Mouse (Mus musculus) c-Kit-positive CD71-positive TER-119-negative erythroid progenitor cells, embryonic 14.5 days (primary cell): ENCODE results near the gene Suox.
"Not testable (repeated sequence)": the region's sequence is repeated elsewhere in the genome, so short reads cannot be mapped to it uniquely, and the experiment has no call there.

Source experiments
- DNase-seq: peaks from one replicate; pipeline ENCODE4 v3.0.0-alpha.2; 2013; ENCODE audit warnings: low read depth

The Suox gene

DNA sequence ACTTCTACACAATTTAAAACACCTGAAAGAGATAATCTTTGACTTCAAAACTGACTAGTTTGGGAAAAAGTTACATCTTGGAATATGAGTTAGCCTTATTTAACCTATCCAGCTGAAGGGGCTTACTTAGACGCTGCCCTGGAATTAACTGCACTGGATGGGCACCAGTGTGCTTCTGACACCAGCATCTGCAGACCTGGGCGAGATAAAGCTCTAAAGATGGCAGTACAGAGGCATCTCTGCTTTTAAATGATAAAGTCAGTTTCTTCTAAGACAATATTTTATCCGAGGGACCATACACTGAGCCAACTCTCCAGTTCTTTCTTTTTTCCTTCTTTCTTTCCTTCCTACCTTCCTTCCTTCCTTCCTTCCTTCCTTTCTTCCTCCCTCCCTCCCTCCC, 9.1 kb downstream of the Suox start:
- DNase-seq, result no peak

- no peak for DNase-seq
Measured at GRCm38 (mm10) chr10:128663441-128664220, 10.2 kb downstream of the Suox start.

- DNase-seq, result no peak
Measured at GRCm38 (mm10) chr10:128662465-128662864, 11.4 kb downstream of the Suox start.

DNA sequence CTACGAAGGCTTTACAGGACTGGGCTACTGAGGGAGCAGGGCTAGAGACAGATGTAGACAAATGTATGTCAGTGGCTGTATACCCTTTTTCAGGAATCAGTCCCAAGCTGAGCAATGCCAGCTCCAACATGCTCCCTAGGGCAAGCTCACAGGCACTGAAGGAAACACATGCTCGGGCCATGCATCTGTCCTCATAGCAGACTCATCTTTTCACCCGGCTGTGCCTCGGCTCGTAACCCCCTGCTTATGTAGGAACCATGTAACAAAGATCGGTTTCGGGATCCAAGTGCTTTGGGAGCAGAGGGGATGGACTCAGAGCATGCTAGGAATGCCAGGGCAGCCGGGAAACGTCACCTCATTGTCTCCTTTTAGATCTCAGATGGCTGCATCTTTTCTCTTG, 14.4 kb downstream of the Suox start:
- DNase-seq, result no peak

- no peak for DNase-seq
Measured at GRCm38 (mm10) chr10:128657844-128658243, 16.0 kb downstream of the Suox start.

DNA sequence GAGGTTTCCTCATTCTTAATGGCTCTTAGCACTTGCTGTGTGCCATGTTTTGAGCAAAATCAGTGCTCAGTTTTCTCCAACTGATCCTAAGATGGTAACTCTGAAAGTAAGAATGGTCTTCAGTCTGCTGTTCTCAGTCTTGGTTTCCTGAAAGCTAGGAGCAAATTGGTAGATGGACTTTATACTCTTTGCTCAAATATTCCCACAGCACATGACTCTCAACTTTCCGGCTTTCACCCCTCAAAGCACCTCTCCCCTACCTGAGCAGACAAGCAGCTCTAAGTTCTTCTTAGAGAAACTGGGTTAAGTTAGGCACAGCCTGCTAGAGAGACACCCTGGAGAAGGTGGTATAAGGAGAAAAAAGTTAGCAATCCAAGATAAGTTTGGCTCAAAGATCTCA, 17.1 kb downstream of the Suox start:
- DNase-seq, result no peak

DNA sequence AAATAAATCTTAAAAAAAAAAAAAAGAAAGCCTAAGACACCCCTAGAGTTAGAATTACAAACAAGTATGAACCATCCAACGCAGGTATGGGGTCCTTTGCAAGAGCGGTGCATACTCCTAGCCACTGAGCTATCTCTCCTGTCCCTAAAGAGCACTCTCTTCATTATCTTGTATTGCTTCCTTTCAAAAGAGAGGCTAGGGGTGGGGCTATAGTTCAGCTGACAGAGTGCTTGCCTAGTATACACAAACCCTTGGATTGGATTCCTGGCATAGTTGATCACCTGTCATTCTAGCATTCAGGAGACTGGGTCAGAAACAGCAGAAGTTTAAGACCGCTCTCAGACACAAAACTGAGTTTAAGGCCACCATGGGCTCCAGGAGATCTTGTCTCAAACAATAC, 18.6 kb downstream of the Suox start:
- no peak for DNase-seq

DNA sequence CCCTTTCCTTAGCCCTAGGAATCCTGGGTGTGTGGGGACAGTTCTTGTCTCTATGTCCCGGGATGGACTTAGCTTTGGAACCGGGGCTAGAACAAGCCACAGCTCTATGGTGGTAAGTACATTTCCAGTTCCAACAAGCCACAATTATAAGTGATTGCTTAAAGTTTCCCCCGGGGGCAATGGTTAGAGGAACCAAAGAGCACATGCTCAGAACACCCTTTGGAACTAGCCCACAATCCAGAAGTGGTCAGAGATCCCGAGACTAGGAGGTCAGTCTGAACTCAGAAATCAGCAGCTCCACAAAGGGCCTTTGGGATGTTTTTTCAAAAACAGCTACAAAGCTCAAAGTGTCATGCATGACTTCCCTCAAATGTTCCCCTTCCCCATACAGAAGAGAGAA, 20.0 kb downstream of the Suox start:
- DNase-seq, result no peak

DNA sequence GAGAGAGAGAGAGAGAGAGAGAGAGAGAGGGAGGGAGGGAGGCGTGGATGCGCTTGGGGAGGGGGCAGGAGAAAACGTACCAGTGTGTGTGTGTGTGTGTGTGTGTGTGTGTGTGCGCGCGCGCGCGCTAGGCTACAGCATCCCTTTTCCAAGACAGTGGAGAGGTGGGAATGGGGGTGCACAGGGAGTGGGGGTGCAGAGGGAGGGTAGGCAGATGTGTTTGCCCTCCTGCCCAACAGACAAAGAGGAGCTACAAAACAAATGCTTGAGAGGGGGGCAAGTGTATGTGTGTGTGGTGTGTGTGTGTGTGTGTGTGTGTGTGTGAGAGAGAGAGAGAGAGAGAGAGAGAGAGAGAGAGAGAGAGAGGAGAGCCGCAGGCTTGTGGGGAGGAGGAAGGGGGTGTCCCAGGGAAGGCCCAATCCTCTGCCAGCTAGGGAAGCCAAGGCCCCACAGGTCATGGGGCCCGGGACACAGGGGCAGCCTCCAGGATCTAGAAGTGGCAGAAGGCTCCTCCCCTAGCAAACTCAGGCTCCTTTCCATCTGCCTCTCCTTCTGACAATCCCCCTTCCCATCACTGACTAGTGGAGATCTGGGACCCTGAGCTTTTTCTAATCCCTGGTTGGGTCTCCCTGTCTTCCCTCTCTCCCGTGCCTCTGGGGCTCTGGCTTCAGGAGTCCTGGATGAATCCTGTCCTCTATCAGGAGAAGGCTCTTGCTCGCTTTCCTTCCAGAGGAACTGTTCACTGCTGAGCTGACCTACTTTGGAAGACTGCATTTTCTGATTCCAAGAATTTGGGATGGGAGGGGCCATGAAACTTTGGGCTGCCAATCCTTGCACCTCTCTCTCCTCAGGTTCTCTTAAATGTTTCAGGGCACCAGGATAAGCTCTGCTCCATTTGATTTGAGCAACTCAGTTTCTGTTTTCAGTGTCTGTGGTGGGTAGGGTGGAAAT, 27.5 kb downstream of the Suox start:
- DNase-seq, result no peak

DNA sequence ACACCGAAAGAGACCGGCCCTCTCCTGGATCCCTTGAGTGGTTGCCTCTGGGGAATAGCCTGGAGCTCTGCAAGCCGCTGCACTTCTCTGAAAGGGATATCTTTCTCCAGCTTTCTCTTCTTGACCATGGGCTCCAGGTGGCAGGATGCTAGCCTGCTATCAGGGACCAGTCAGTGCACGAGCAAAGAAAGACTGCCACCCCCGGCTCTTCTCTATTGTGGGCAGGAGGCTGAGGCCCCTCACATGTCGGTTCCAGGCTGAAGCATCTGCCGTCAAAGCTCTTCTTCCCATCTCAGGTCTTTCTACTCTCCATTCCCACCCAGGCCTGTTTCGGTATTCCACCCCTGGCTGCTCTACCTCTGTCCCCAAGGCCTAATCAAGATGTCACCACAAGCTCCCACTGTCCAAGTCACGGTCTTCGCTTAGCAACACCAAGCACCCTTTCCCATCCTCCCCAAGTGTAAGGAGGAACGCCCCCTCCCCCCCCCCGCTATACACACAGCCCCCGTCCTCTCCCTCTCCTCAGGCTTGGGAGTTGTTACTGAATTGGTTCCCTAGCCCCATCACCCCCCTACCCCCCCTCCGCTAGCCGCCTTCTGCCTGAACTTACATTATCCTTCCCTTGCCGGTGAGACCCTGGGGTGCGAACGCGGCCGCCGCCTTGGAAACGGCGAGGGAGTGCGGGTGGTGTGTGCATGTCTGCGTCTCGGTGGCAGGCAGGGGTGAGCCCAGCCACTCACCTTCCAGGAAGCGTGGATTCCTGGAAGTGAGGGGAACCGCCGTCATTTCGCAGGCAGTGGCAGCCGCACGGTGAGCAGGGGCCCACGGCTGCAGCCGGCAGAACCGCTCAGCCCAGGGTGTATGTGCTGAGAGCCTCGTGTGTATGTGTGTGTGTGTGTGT, 28.5 kb downstream of the Suox start, which contains the start of gene Ikzf4:
Gene Ikzf4, minus strand, starts transcription at position 881 of the 901 bp plus-strand sequence.
- no peak for DNase-seq

DNA sequence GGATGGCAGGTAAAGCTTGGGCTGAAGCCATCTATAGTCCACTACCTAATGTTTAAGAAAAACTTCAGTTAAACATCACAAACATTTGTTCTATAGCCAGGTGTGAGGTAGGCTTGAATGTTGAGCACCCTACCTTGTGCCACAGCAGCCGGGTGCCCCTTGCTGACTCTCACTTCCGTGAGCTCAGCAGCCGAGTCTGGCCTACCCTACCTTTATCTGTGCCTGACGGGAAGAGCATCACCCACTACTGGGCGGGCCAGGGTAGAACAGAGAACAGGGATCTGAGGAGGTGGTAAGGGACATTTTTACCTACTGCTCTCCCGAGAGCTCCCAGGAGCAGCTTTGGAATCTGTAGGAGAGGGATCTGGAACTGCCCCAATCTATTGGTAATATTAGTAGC, 31.1 kb downstream of the Suox start:
- no peak for DNase-seq

DNA sequence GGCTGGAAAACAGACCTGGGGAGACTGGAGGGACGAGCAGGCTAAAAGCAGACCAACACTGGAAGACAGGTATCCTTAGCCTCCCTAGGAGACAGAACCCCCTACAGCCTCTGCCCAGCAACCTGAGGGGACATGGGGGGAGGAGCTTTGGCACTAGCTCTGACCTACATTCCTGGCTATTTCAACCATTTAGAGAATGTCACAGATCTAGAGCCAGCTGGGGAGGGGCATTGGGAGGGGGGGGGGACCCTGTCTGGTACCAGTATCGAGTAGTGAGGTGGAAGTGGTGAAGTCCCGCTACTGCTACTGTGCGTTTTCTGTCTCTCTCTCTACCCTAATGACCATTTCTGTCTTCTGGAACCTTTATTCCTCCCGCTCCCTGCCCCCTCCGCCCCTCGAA, 32.0 kb downstream of the Suox start:
- DNase-seq, result no peak

GRCm38 (mm10) chr10:128640891-128641290, 33.0 kb downstream of the Suox start:
- DNase-seq, result no peak

- no peak for DNase-seq
Measured at GRCm38 (mm10) chr10:128639999-128640398, 33.9 kb downstream of the Suox start.

DNA sequence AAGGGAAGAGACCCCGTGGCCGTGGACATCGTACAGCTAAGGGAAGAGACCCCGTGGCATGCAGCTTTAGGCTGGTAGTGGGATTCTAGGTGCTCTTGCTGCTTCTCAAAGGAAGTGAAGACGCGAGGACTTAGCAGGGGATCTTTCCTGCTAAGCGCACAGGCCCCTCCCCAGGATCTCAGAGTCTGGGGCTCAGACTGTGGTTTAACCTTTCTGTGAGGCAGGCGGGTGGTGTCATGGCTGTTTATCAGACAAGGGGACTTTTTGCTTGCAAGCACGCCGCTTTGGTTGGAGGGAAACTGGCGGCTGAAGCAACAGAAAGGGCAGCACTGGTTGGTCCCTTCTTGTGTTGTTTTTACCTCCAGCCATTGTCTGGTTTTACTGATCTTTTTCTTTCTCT, 36.9 kb downstream of the Suox start:
- no peak for DNase-seq

GRCm38 (mm10) chr10:128636561-128636960, 37.3 kb downstream of the Suox start:
- DNase-seq, result no peak

GRCm38 (mm10) chr10:128635697-128636096, 38.2 kb downstream of the Suox start:
- DNase-seq, result no peak

GRCm38 (mm10) chr10:128631571-128631970, 42.3 kb downstream of the Suox start:
- DNase-seq, result no peak

DNA sequence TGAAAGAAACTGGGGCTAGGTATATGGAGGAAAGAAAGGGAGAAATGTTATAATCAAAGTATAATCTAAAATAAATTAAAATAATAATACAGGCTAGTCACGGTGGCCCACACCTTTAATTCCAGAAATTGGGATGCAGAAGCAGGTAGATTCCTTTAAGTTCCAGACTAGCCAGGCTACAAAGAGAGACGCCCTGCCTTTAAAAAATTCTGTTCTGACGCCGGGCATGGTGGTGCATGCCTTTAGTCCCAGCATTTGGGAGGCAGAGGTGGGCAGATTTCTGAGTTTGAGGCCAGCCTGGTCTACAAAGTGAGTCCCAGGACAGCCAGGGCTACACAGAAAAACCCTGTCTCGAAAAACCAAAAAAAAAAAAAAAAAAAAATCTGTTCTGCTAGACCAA, 43.6 kb downstream of the Suox start:
- not testable (repeated sequence) for DNase-seq

DNA sequence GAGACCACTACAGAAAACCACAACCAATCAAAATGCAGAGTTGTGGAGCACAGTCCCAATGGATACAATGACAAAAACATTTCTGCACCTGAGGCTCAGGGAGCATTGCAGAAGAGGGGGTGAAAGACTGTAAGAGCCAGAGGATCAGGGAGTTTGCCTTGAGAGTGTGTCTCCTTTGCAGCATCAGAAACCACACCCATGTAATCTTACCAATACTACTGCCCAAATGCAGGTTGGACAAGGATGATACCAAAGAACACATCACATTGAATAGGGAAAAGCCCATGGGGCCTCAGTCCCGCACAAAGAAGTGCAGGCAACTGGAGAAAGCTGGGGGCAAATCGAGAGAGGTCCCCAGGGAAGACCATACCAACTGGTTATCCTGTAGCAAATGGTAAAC, 44.1 kb downstream of the Suox start:
- DNase-seq, result peak; percentile 38

- peak; percentile 55 for DNase-seq
Measured at GRCm38 (mm10) chr10:128627398-128628317, 46.2 kb downstream of the Suox start.
